Mouse (Mus musculus) C2C12 (cell line): ENCODE data around the gene Mbd3.

Experiments used
- CEBPB ChIP-seq: IDR thresholded peaks from one replicate; pipeline ENCODE4 v1.6.1; 2011; ENCODE audit warnings: low read depth, mild to moderate bottlenecking, control low read depth, moderate library complexity
- CTCF ChIP-seq: IDR thresholded peaks from one replicate; pipeline ENCODE4 v1.5.1; 2011; ENCODE audit not compliant: control insufficient read depth, insufficient read depth, insufficient read length
- FOSL1 ChIP-seq: IDR thresholded peaks from one replicate; pipeline ENCODE4 v1.8.0; 2011; ENCODE audit warnings: mild to moderate bottlenecking, low read length; ENCODE audit not compliant: poor library complexity, insufficient read depth, severe bottlenecking
- MAX ChIP-seq: IDR thresholded peaks from one replicate; pipeline ENCODE4 v1.6.1; 2011; ENCODE audit warnings: mild to moderate bottlenecking, control low read depth
- MYOD1 ChIP-seq: IDR thresholded peaks from one replicate; pipeline ENCODE4 v1.6.1; 2011; ENCODE audit warnings: low read depth; ENCODE audit not compliant: control insufficient read depth, insufficient read length
- MYOG ChIP-seq: IDR thresholded peaks from one replicate; pipeline ENCODE4 v1.6.1; 2011; ENCODE audit not compliant: control insufficient read depth, insufficient read length; ENCODE audit errors: extremely low read depth
- USF1 ChIP-seq: IDR thresholded peaks from one replicate; pipeline ENCODE4 v1.6.1; 2011; ENCODE audit warnings: low read depth, mild to moderate bottlenecking, control low read depth, moderate library complexity

GRCm38 (mm10) chr10:80367954-80368353 is 31.4 kb downstream of the Mbd3 start:
- no peak for TF ChIP-seq USF1
- TF ChIP-seq CTCF = no peak
- TF ChIP-seq MYOD1 = no peak
- TF ChIP-seq MAX = peak; percentile 22
- TF ChIP-seq MYOG = no peak
- no peak for TF ChIP-seq FOSL1
- no peak for TF ChIP-seq CEBPB
